Mouse (Mus musculus) E14TG2a.4 (cell line): ENCODE results near the gene Pik3ip1.

Experiments used
- H3K27me3 ChIP-seq: 2 replicates; pipeline ENCODE4 v1.6.1; 2014; ENCODE audit warnings: low read length, control low read depth; ENCODE audit not compliant: insufficient read depth
- H3K36me3 ChIP-seq: 2 replicates; pipeline ENCODE4 v1.6.1; 2014; ENCODE audit warnings: low read length, control low read depth; ENCODE audit not compliant: insufficient read depth
- H3K4me1 ChIP-seq: replicated peaks from 2 replicates; pipeline ENCODE4 v1.6.1; 2014; ENCODE audit warnings: low read depth, low read length, control low read depth
- H3K4me3 ChIP-seq: replicated peaks from 2 replicates; pipeline ENCODE4 v1.5.1; 2014; ENCODE audit warnings: mild to moderate bottlenecking, low read length
- H3K9me3 ChIP-seq: 2 replicates; pipeline ENCODE4 v1.6.1; 2014; ENCODE audit warnings: low read length, control low read depth
- CTCF ChIP-seq: conservative IDR thresholded peaks from 2 replicates; pipeline ENCODE4 v1.5.1; 2014; ENCODE audit warnings: low read length
- NANOG ChIP-seq: IDR thresholded peaks from 2 replicates; pipeline ENCODE4 v1.6.1; 2014; ENCODE audit warnings: borderline replicate concordance, low read length, mixed read lengths
- POU5F1 ChIP-seq: IDR thresholded peaks from 2 replicates; pipeline ENCODE4 v1.6.1; 2014; ENCODE audit warnings: low read length, borderline replicate concordance

The Pik3ip1 gene

DNA sequence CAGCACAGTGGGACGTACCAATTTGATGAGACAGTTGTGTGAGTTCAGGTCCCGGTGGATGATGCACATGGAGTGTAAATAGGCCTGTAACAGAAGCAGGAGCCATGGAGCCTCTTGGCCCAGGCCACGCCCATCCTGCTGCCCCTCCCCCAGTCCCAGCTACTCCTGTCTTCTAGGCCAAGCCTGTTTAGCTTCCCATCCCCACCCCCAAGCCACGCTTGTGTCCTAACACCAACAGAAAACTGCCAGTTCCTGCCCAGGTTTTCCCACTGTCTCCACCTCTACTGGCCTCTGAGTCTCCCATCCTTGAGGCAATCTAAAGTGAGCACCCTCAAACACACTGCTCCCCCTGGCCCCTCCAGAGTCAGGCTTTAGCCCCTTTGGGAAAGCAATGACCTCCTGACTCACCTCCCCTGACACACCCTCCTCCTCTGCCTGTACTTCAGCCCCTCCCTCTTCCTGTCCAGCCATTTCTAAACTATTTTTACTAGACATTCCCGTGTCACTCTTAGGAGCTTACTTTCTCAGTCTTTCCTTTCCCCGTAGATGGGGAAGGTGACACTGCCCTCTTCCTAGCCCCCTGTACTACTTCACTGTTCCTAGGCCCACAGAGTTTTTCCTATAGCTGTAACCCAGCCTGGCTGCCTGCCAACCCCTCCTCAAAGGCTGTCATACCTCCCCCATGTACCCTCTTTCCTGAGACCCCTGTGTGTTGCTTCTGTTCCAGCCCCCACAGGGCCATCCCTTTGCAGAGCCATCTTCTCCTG, 18.6 kb downstream of the Pik3ip1 start:
- Histone ChIP-seq H3K36me3 (peaks cover 78% of the 10 kb centered on the region), H3K4me3 (peak overlapping the region; percentile 72), H3K27me3 (no peaks in the 10 kb centered on the region), H3K9me3 (no peaks in the 10 kb centered on the region), H3K4me1 (peaks cover 81% of the 10 kb centered on the region)
- no peak for TF ChIP-seq POU5F1
- no peak for TF ChIP-seq CTCF
- no peak for TF ChIP-seq NANOG

DNA sequence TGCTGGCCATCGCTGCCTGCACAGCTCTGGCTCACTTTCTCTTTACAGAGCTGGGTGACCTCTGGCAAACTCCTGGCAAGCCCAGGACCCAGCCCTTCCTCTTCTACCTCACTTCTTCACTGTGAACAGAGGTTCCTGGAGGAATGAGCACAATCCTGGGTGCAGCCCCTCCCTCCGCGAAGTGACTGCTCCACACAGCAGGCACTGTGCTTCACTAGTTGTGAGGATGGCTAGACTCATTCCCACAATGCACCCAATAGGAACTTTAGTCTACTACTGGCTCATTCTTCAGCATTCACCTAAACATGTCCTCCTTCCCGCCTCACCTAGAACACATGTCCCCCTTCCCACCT, 19.1 kb downstream of the Pik3ip1 start:
- Histone ChIP-seq H3K4me3 (peak overlapping the region; percentile 72), H3K9me3 (no peaks in the 10 kb centered on the region), H3K4me1 (peaks cover 87% of the 10 kb centered on the region), H3K27me3 (no peaks in the 10 kb centered on the region), H3K36me3 (peaks cover 76% of the 10 kb centered on the region)
- TF ChIP-seq CTCF (no peak), POU5F1 (no peak), NANOG (no peak)

DNA sequence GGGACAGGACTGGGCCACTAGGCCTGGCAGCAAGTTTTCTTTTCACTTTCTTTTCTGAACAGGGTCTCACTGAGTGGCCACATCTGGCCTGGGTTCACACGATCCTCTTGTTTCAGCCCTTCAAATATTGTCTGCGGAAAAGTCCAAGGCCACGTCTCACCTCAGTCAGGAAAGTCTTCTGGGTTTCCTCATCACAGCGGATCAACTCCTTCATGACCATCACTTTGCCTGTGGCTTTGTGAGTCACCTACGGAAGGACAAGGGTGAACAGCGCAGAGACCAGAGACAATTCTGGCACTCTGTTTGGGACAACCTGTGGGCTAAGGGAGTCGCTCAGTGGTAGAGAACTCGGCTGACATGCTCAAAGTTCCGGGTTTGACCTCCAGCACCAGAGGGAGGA, 21.9 kb downstream of the Pik3ip1 start:
- Histone ChIP-seq H3K36me3 (peaks cover 73% of the 10 kb centered on the region), H3K4me1 (peaks cover 79% of the 10 kb centered on the region), H3K4me3 (no peak overlapping the region), H3K27me3 (no peaks in the 10 kb centered on the region), H3K9me3 (no peaks in the 10 kb centered on the region)
- no peak for TF ChIP-seq POU5F1
- no peak for TF ChIP-seq CTCF
- TF ChIP-seq NANOG, result no peak

DNA sequence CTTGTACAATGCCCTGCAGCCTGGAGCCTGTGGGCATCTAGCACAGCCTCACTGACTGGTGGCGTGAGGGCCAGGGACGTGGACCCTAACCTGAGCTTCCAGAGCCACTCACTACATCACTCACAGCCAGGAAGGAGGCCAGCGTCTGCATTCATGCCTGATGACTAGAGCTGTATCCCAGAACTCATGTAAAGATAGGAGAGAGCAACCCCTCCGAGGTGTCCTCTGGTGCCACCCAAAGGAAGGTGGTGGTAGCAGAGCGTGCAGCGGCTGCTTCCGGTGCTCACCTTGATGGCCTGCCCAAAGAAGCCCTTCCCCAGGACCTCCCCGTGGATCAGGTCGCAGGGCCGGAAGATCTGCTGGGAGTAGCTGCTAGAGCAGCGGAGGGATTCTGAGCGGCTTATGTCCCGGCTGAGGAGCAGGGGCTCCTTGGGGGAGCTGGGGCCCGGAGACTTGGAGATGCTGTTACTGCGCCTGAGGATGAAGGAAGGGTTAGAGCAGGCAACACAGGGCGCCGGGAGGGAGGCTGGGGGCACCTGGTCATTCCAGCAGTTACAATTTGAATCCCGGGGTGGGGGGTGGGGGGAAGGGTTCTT, 22.9 kb downstream of the Pik3ip1 start:
- TF ChIP-seq CTCF, result peak; percentile 29; the same call in 1 of the 2 replicates
- no peak for TF ChIP-seq NANOG
- no peak for TF ChIP-seq POU5F1
- Histone ChIP-seq H3K27me3 (no peaks in the 10 kb centered on the region), H3K9me3 (no peaks in the 10 kb centered on the region), H3K4me3 (peak overlapping the region; percentile 73), H3K36me3 (peaks cover 72% of the 10 kb centered on the region), H3K4me1 (peaks cover 77% of the 10 kb centered on the region)

GRCm38 (mm10) chr11:3362854-3363253, 32.7 kb downstream of the Pik3ip1 start:
- Histone ChIP-seq H3K36me3 (peaks cover 57% of the 10 kb centered on the region), H3K4me3 (no peak overlapping the region), H3K4me1 (peaks cover 63% of the 10 kb centered on the region), H3K27me3 (no peaks in the 10 kb centered on the region), H3K9me3 (no peaks in the 10 kb centered on the region)
- TF ChIP-seq POU5F1, result no peak
- TF ChIP-seq CTCF, result no peak
- no peak for TF ChIP-seq NANOG

DNA sequence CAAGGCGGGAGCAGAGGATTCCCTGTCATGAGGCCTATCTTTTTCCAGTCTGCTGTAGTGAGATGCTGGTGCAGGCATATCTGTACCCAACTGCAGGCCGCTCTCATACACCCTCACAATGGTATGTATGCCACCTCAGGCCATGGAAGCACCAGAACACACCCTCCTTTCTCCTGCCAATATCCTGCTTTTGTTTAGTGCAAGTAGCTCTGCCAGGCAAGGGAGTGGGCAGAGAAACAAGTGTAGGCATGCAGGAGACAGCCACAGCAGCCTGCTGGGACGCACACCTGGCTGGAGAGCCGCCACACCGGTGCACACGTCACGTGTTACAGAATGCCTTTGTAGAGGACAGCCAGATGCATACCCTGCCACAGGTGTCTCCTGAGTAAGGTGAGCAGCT, 36.2 kb downstream of the Pik3ip1 start:
- H3K27me3 ChIP-seq, result no peaks in the 10 kb centered on the region
- H3K36me3 ChIP-seq, result peaks cover 28% of the 10 kb centered on the region
- H3K9me3 ChIP-seq, result no peaks in the 10 kb centered on the region
- H3K4me1 ChIP-seq, result peaks cover 70% of the 10 kb centered on the region
- TF ChIP-seq NANOG (no peak), POU5F1 (no peak), CTCF (no peak)
- H3K4me3 ChIP-seq, result peak overlapping the region; percentile 50

- Histone ChIP-seq H3K4me1 (peaks cover 78% of the 10 kb centered on the region), H3K27me3 (no peaks in the 10 kb centered on the region), H3K4me3 (peak overlapping the region; percentile 88), H3K9me3 (no peaks in the 10 kb centered on the region), H3K36me3 (peaks cover 19% of the 10 kb centered on the region)
- TF ChIP-seq NANOG, result no peak
- no peak for TF ChIP-seq CTCF
- TF ChIP-seq POU5F1, result no peak
Observed at GRCm38 (mm10) chr11:3368983-3369382, 38.8 kb downstream of the Pik3ip1 start.

- H3K4me3 ChIP-seq, result peak overlapping the region; percentile 88
- no peaks in the 10 kb centered on the region for H3K9me3 ChIP-seq
- H3K27me3 ChIP-seq, result no peaks in the 10 kb centered on the region
- TF ChIP-seq NANOG (no peak), POU5F1 (no peak), CTCF (no peak)
- peaks cover 83% of the 10 kb centered on the region for H3K4me1 ChIP-seq
- H3K36me3 ChIP-seq, result peaks cover 18% of the 10 kb centered on the region
Observed at GRCm38 (mm10) chr11:3369449-3369848, 39.2 kb downstream of the Pik3ip1 start.
